Mouse (Mus musculus): ENCODE data around the gene Prkci.

DNA sequence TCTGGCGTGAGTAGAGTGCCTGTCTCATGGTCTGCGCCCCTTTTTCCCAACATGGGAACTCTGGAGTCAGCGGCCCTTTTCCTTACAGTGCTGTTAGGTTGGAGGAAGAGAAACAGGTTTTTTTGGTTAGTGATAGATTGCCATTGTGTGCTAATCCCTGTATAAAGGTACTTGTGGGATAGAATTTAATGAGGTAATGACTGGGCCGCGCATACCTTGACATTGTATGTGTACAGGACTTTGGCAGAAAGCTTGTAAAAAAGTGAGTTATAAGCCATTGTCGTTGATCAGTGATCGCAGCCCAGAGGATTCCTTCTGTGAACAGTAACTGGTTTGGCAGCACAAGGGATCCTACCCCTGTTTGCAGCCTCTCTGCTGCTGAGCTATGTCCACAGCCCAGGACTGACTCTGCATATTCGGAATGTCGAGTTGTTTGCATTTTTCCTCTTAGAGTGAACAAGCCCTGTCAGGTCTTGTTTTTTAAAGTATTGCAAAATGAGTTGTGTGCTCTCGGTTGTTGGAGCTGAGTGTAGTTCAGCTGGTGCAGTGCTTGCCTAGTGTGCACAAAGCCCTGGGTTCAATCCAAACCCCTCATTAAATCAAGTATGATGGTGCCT, 4.0 kb downstream of the Prkci start:
- TF ChIP-seq CTCF (IDR thresholded peaks at IDR 0.05; ENCODE audit: insufficient read depth, low read length) (no peak), POLR2A (IDR thresholded peaks at IDR 0.05; ENCODE audit: borderline replicate concordance, extremely low read depth, low read depth, low read length) (no peak)
